Mouse (Mus musculus) right cerebral cortex, postnatal 14 days (tissue): ENCODE measurements around the gene Ush2a.
A peak's percentile ranks its signal among the peaks of the same experiment; 100 is the strongest.

Experiments used
- DNase-seq: peaks from one replicate; pipeline ENCODE4 v3.0.0; 2022

Gene Ush2a

DNA sequence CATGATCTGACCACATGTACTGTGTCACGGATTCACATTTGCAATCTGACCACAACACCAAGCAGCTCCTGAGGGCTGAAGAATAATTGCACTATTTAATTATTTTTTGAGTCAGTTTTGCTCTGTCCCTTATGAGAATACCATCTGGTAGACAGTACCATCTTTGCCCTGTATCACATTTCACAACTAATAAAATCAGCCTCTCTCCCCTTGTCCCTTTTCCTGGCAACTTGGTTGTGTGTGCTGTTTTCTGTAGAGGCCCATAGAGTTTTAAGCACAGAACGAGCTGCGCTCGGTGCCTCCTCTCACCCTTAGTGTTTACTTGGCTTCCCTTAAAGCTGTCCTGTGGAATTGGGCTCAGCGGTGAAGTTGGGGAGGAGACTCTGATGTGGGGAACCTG lies 290.0 kb downstream of the Ush2a start:
- DNase-seq, result no peak

DNA sequence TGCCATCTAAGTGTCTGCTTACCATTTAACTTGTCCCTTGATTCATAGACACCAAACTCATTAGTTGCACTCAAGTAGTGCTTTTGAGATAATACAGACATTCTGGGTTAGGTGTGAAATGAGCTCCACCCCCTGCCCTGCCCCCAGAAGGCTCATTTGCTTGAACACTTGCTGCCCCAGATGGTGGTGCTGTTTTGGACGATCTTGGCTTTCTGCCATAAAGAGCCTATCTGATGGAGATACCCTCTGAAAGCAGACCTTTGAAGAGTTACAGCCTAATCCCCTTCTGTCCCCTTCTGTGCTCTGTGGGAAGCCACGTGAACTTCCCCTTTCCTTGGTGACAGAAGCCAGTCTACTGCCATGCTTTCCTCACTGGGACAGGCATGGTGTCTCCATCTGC lies 297.1 kb downstream of the Ush2a start:
- no peak for DNase-seq

DNA sequence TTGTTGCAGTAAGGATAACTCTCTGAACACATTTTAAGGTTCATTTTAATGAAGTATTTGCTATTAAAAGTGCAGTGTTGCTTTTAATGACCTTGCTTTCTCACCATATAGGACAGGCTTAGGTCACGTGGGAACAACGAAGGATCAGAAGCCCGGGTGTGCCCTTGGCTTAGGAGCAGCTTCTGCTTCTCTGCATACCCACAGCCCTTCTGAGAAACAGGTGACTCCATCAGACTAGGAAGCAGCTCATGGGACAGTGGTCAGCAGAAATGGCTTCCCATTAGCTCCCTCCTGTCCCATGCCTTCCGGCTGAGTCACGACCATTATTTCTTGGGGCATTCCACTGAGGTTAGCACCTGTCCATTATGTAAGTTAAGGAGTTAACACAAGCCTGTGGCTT lies 304.4 kb downstream of the Ush2a start:
- no peak for DNase-seq

DNA sequence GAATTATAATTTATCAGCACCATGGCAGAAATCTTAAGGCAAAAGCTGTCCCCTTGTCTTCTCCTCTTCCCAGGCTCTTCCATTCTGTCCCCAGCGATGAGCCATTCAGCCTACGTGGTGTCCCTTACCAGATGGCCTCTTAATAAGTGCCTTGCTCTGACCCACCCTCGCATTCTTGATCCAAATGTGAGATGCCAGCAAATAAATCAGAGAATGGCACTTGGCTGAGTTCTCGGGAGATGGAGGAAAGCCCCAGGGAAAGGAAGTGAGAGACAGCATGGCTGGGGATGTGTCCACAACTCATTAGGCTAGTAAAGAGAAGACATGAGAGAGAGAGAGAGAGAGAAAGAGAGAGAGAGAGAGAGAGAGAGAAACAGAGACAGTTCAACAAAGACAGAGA lies 305.7 kb downstream of the Ush2a start:
- DNase-seq, result no peak

DNA sequence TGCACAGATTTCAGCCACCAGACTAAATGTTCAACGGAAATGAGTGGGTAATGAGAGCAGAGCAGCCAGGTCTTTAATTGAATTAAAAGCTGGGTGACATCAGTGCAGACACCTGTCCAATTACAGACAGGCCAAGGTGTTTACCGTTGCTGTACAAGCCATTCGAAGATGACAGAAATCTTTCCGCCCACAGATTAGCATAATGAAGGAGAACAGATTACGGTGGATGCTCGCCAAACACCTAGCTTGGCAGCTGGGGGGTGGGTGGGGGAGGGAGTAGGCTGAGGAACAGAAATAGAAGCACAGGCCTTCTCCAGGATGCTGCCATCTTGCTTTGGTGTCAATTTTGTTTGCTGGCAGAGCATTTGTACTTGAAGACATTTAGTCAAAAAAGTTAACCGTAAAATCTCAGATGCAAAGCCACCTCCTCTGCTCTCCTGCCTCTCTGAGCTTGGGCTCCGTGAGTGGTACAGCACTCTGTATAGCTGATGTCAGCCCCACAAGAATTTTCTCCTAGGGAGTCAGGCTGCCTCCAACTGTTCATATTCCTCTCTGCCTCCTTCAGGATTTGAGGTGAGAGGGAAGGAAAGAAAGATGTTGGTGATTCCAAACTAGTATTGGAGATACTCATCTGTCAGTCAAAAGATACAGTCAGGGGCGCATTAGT lies 306.6 kb downstream of the Ush2a start:
- DNase-seq, result no peak

DNA sequence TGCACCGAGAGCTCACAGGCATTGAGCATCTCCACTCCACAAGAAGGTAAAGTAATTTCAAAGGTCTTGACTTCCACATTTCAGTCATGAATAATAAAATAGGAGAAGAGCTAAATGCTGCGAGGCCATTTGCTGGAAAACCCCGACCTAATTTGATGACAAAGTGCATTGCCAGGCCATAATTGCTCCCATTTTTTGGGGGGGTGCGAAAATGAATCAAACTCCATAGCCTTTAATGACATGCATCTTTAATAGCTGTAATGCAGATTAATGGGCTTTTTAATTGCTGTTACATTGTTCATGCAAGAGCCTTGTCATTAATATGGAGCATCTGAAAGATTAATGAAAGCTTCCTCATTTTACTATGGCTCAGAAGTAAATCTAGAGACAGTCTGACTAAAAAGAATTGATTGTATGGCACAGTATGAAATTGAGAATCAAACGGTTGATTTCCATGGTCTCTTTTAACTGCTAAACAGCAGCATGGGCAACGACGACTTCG lies 314.5 kb downstream of the Ush2a start:
- no peak for DNase-seq

- DNase-seq, result no peak
Observed at GRCm38 (mm10) chr1:188577376-188577775, 315.6 kb downstream of the Ush2a start.

DNA sequence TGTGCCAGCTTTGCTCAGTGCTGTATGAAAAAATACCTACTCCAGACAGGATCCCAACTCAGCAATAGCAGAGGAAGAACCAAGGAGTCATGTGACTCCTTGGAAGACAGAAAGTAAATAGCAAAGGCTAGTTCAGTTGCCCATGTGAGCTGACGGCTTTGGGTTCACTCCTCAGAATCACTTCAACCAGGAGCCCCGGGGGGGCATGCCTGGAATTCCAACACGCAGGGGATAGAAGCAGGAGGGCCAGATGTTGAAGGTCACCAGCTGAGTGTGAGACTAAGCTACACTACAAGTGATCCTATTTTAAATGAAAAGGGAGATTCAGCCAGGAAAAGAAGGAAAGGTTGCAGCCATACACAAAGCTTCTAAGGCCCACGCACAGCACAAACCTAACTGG lies 319.3 kb downstream of the Ush2a start:
- no peak for DNase-seq

GRCm38 (mm10) chr1:188595251-188595650 lies 333.4 kb downstream of the Ush2a start:
- no peak for DNase-seq

DNA sequence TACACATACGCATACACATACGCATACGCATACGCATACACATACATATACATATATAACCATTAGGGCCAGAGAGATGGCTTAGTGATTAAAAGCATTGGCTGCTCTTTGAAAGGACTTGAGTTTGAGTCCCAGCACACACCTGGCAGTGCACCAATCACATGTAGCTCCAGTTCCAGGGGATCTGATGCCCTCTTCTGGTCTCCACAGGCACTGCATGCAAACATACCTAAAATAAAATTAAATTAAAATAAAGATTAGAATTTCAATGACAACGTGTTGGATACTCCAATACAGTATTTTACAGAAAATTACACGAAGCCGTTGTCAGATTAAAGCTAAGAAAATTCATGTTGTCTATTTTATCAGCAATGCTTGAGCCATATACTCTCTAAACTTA lies 336.2 kb downstream of the Ush2a start:
- DNase-seq, result no peak

DNA sequence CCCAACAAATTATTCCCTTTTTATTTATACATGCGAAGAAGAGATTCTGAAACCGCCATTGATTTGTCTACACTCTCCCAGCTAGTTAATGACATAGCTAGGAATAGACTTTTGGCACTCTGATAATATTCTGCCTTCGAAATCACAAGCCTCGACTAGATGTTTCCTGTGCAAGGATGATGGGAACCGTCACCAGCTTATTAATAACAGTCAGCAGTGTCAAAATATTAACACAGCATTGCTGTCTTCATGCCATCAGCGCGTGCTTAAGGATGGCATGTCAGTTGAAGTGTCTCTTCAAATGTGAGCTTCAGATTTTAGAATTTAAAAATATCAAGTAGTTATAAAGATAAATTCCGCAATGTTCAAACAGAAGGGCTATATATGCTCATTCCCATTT lies 337.3 kb downstream of the Ush2a start:
- no peak for DNase-seq

DNA sequence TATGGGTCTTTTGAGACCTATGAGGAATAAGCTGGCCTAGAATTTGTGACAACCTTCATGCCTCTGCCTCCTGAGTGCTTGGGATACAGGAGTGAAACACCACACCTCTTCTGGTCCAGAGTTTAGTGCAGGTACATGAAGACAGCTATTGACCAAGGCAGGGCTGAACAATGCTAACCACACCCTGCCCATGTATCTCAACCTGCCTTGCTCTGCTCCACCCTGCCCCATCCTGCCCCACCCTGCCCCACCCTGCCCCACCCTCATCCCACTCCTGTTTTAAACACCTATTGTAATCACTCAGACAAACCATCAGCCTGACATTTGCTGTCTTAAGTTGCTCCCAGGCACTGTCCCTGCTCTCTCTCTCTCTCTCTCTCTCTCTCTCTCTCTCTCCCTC lies 344.6 kb downstream of the Ush2a start:
- no peak for DNase-seq

- DNase-seq, result no peak
Observed at GRCm38 (mm10) chr1:188616547-188616946, 354.7 kb downstream of the Ush2a start.

DNA sequence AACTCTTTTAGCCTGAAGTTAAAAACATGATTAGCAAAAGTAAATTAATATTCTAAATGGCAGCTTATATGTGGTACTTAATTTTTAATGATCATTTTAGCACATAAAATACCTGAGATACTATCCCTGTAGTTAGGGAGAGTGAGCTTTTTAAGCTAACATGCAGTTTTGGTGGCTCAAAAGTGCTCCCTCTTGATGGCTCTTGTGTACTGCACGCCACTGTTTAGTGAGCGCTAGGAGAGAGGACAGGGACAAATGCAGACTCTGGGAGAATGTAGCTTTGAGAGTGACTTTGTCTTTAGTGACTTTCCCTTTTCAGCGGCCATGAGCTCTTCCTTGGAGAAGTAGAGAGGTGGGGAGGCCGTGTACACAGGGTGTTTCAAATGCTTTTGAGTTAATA lies 371.9 kb downstream of the Ush2a start:
- peak; percentile 20 for DNase-seq

- no peak for DNase-seq
Observed at GRCm38 (mm10) chr1:188639666-188640065, 377.8 kb downstream of the Ush2a start.

GRCm38 (mm10) chr1:188643156-188643555 lies 381.3 kb downstream of the Ush2a start:
- no peak for DNase-seq

DNA sequence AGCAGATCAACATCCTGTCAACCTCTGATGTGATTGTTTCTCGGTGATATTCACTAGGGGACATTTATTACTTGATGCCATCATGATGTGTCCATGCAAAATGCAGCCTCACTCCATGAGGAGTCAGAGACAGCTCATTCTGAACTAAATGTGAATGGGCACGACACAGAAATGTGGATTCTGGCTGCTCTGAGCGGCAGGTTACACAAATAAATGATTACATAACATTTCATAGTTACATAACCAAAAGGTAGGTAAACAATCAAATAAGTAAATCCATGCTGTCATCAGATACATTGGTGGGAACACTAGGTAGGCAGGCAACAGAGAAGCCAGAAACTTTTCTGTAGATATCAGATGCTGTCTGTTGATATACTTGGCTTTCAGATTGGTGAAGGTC lies 391.2 kb downstream of the Ush2a start:
- DNase-seq, result no peak

DNA sequence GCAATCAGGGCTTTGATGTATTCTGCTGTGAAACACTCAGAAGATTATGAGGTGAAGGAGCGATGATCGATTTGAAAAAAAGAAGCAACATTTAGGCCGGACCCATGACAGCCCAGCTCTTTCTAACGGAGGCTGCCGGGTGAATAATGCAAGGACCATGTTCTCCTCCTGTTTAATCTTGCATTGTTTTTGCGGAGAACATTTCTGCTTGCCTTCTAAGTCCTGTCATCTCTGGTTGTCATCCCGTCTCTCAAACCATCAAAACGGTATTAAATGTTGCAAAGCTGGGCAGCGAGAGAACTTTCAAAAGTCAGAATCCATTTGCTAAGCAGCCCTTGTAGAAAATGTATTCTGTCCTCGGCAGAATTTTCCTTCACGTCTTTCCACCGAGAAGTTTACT lies 394.3 kb downstream of the Ush2a start:
- DNase-seq, result no peak

DNA sequence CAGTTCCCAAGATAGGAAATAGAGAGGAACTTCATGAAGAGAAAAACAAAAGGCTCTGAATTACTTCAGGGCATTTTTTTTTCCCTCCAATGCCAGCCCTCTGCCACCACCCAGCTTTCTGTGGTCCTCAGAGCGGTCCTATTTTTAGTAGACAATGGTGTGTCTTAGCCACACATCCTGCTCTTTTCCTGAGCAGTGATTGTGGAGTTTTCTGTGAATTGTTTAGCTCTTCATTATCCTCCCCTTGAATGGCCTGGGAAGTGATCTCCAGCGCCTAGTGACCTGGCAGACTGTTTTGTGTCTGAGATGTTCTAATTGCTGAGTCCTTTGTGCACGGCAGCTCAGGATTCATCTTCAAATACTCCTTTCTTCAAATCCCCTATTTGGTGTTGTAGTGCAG lies 397.3 kb downstream of the Ush2a start:
- no peak for DNase-seq

- DNase-seq, result no peak
Observed at GRCm38 (mm10) chr1:188660339-188660738, 398.5 kb downstream of the Ush2a start.

DNA sequence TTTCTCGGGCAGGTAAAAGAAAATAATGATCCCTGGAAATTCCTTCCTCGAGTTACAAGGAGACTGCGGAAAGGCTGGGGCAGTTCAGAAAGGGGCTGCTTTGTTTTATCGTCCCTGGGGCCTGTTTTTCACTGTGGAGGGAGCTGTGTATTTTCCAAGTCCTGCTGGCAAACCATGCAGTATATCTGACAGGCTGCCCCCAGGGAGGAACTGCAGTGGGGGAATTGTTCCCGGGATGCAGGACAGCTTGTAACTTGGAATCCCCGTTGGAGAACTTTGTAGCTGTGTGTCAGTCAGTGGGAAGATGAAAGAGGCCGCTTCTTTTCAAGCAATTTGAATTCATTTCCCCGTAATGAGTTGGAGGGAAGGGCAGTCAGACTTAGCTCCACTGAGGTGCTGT lies 399.1 kb downstream of the Ush2a start:
- DNase-seq, result no peak

GRCm38 (mm10) chr1:188667460-188667859 lies 405.6 kb downstream of the Ush2a start:
- DNase-seq, result no peak

DNA sequence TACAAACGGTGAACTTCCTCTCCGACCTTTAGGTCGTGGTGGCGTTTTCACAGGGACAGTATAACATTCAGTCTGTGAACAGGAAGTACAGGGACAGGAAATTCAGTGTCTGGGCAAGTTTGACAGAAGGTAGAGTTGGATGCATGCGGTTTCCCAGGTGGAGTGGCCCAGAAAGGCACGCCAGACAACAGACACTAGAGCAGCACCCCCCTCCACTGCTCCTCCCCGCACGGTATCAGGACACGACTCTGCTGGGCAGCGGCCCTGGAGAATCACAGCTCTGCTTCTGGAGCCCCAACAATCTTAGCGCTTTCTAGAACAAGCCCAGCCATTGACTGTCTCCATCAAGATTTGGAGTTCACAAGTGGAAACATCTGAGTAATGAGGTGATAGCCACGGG lies 406.7 kb downstream of the Ush2a start:
- no peak for DNase-seq

DNA sequence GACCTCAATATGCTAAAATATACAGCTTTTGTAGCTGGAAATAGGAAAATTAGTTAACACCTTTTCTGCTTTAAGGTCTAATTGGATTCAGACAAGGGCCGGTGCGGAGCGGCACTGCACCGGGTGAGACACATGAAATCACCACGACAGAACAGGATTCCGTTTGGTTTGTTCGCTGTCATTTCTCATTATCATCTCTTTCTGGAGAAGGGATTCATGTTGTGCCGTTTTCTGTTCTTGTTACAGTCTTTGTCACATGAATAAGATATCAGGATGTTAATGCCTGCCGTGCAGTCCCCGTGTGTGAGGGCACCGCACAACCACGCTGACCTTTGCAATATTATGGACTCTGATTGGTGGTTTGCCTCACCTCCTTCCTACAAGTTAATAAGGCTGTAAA lies 411.0 kb downstream of the Ush2a start:
- no peak for DNase-seq
